Mouse (Mus musculus) forebrain, postnatal 0 days (tissue): ENCODE measurements at regions not wholly inside any gene's neighbourhood (a gene's known extent, or its start where the extent isn't known, plus 50 kb on each side); places are given as distances from the start of the nearest gene placed in this dataset.
A peak's percentile ranks its signal among the peaks of the same experiment; 100 is the strongest.

Experiments
- ATAC-seq: fragments of 200-750 bp; cut with Nextera tagmentation; 2 replicates; pipeline ENCODE4 v1.8.0; 2017; ENCODE audit warnings: mild to moderate bottlenecking, moderate library complexity
- DNase-seq: peaks from one replicate; pipeline ENCODE4 v3.0.0-alpha.2; 2015
- H3K27ac ChIP-seq: fragments of 300-500 bp; sonication (generic); 2 replicates; pipeline ENCODE4 v1.5.1; 2014; ENCODE audit warnings: low read depth, mild to moderate bottlenecking, antibody characterized with exemption, low read length, moderate library complexity, mixed read lengths
- H3K27me3 ChIP-seq: fragments of 300-500 bp; sonication (generic); 2 replicates; pipeline ENCODE4 v1.6.1; 2014; ENCODE audit warnings: mild to moderate bottlenecking, low read length, mixed read lengths; ENCODE audit not compliant: insufficient read depth
- H3K36me3 ChIP-seq: fragments of 300-500 bp; sonication (generic); 2 replicates; pipeline ENCODE4 v1.6.1; 2014; ENCODE audit warnings: mild to moderate bottlenecking, moderate library complexity; ENCODE audit not compliant: insufficient read depth
- H3K4me1 ChIP-seq: fragments of 300-500 bp; sonication (generic); 2 replicates; pipeline ENCODE4 v1.6.1; 2014; ENCODE audit warnings: antibody characterized with exemption; ENCODE audit not compliant: insufficient read depth
- H3K4me2 ChIP-seq: fragments of 300-500 bp; sonication (generic); 2 replicates; pipeline ENCODE4 v1.6.1; 2014; ENCODE audit warnings: low read depth, mild to moderate bottlenecking, moderate library complexity
- H3K4me3 ChIP-seq: fragments of 300-500 bp; sonication (generic); 2 replicates; pipeline ENCODE4 v1.5.1; 2014; ENCODE audit warnings: low read depth, low read length, mixed read lengths
- H3K9ac ChIP-seq: fragments of 300-500 bp; sonication (generic); 2 replicates; pipeline ENCODE4 v1.6.1; 2014; ENCODE audit warnings: mild to moderate bottlenecking
- H3K9me3 ChIP-seq: fragments of 300-500 bp; sonication (generic); 2 replicates; pipeline ENCODE4 v1.6.1; 2016; ENCODE audit warnings: low read length
- CTCF ChIP-seq: sonication (generic); IDR thresholded peaks from 2 replicates; pipeline ENCODE4 v1.5.1; 2016; ENCODE audit warnings: antibody characterized with exemption, control low read depth, low read depth
- WGBS: fragments of 180-500 bp; shearing (Covaris S2); extraction: QIAGEN DNeasy Blood & Tissue Kit; methylation state at CpG from one replicate; pipeline ENCODE4 v1.1.7; 2014; 5-methylcytosine and 5-hydroxymethylcytosine counted together

DNA sequence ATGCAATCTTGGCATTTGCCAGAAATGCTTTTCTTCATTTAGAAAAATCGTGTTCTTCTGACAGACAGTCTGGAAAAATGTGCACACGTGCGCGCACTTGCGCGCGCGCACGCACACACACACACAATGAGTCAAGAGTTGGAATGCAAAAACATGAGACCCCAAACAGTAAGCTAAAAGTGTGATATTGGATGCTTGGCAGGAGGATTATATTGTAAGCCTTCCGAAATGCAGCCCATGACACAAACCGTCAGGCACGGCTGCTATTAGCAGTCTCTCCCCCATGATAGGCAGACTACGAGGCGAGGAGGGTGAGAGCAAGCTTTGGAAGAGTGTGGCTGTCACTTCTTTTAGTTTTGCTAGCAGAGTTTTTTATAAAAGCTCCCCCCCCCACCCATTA is 282.1 kb upstream of the Tbc1d5 start:
- no peaks in the 10 kb centered on the region for H3K36me3 ChIP-seq
- H3K27me3 ChIP-seq, result no peaks in the 10 kb centered on the region
- peak overlapping the region; percentile 43 for H3K4me3 ChIP-seq
- DNase-seq, result peak; percentile 67
- peaks cover 8% of the 10 kb centered on the region; the same call in 1 of the 2 replicates for H3K4me1 ChIP-seq
- H3K9ac ChIP-seq, result peak overlapping the region; percentile 37
- no peaks in the 10 kb centered on the region for H3K9me3 ChIP-seq
- no peak for TF ChIP-seq CTCF
- no peak overlapping the region for H3K27ac ChIP-seq
- H3K4me2 ChIP-seq, result peak overlapping the region; percentile 60
- peak; percentile 65 for ATAC-seq
- 13% methylated on average over 14 of the region's 14 CpGs for WGBS

DNA sequence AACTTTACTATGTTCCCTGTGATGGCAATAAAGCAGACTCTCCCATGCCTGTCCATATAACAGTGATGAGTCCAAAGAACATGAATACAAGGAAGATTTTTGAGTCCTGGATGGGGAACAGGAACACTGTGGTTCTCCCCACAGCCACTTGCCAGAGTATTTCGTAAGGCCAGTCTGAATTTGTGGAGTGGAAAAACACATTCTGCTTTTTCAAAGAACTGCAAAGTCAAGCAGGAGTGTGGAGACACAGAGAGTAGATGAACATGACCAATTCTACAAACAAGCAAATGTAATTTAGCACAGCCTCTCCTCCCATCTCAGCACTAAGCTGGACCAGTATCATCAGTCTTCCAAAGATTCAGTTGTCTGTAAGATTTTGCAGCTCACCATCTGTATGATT is 280.0 kb upstream of the Tbc1d5 start:
- no peak overlapping the region for H3K27ac ChIP-seq
- H3K27me3 ChIP-seq, result no peaks in the 10 kb centered on the region
- ATAC-seq (no peak), DNase-seq (no peak)
- H3K4me3 ChIP-seq, result no peak overlapping the region
- H3K9ac ChIP-seq, result no peak overlapping the region
- H3K36me3 ChIP-seq, result no peaks in the 10 kb centered on the region
- H3K9me3 ChIP-seq, result no peaks in the 10 kb centered on the region
- no peak overlapping the region for H3K4me2 ChIP-seq
- WGBS, result 94% methylated on average over 1 of the region's 1 CpGs
- peaks cover 8% of the 10 kb centered on the region; the same call in 1 of the 2 replicates for H3K4me1 ChIP-seq
- no peak for TF ChIP-seq CTCF

DNA sequence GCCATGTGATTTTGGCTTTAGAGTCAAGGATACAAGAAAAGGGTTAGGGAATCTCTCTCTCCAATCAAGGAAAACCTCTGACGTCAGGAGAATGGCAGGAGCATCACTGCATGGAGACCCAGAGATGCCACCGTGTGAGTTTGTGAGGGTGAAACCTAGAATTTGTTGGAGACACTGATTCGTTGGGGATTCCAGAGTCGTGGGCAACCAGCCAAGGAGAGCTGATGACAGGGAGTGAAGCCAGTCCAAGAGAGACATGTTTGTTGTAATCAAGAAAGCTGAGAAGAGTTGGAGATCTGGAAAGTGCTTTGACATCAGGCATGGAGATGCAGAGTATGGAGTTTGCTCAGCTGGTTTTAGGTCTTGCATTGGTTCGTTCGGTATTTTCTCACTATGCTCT is 236.6 kb upstream of the Tbc1d5 start:
- H3K27me3 ChIP-seq, result no peaks in the 10 kb centered on the region
- H3K9ac ChIP-seq, result no peak overlapping the region
- H3K36me3 ChIP-seq, result no peaks in the 10 kb centered on the region
- no peaks in the 10 kb centered on the region for H3K4me1 ChIP-seq
- ATAC-seq (no peak), DNase-seq (no peak)
- H3K4me3 ChIP-seq, result no peak overlapping the region
- H3K9me3 ChIP-seq, result no peaks in the 10 kb centered on the region
- 84% methylated on average over 6 of the region's 6 CpGs for WGBS
- no peak overlapping the region for H3K27ac ChIP-seq
- TF ChIP-seq CTCF, result no peak
- no peak overlapping the region for H3K4me2 ChIP-seq

DNA sequence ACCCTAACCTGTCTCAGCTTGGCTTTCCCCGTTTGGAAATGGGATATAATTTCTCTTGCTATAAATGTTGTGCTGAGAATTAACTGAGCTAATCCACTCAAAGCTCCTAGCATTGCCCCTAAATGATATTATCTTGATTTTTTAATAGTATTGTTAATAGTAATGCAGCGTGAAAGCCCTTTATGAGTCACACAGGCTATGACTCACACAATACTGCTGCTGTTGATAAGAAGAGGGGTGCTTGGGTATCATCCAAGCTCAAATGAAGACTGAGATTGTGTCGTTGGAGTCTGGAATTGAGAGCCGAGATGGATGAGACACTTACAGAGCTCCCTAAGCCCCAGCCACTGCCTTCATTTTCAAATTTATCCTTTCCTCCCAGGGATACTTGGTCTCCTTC is 235.2 kb upstream of the Tbc1d5 start:
- no peak for ATAC-seq
- no peak overlapping the region for H3K9ac ChIP-seq
- 80% methylated on average over 4 of the region's 4 CpGs for WGBS

DNA sequence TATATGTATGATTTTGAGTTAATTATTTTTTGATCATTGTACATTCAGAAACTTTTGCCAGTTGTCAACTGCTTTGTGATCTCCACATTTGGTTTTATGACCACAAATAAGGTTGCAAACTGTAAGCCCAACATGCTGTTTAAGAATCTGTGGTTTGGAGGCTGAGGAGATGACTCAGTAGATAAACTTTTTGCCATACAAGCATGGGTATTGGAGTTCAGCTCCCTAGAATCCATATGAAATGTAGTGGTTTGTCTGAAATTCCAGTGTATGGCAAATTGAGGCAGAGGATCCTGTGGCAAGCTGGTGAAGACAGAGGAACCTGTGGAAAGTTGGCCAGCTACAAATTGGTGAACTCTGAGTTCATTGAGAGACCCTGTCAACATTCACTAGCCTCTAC is 234.6 kb upstream of the Tbc1d5 start:
- no peak overlapping the region for H3K4me3 ChIP-seq
- H3K27me3 ChIP-seq, result no peaks in the 10 kb centered on the region
- no peaks in the 10 kb centered on the region for H3K9me3 ChIP-seq
- H3K36me3 ChIP-seq, result no peaks in the 10 kb centered on the region
- no peak for ATAC-seq
- H3K9ac ChIP-seq, result no peak overlapping the region
- no peaks in the 10 kb centered on the region for H3K4me1 ChIP-seq
- H3K4me2 ChIP-seq, result no peak overlapping the region
- DNase-seq, result no peak
- H3K27ac ChIP-seq, result no peak overlapping the region
- TF ChIP-seq CTCF, result no peak

More for the DNA sequence above, 235.2 kb upstream of the Tbc1d5 start:
- H3K27ac ChIP-seq, result no peak overlapping the region
- H3K27me3 ChIP-seq, result no peaks in the 10 kb centered on the region
- no peak for DNase-seq
- TF ChIP-seq CTCF, result no peak
- no peak overlapping the region for H3K4me3 ChIP-seq
- H3K36me3 ChIP-seq, result no peaks in the 10 kb centered on the region
- no peaks in the 10 kb centered on the region for H3K9me3 ChIP-seq
- no peak overlapping the region for H3K4me2 ChIP-seq
- H3K4me1 ChIP-seq, result no peaks in the 10 kb centered on the region

DNA sequence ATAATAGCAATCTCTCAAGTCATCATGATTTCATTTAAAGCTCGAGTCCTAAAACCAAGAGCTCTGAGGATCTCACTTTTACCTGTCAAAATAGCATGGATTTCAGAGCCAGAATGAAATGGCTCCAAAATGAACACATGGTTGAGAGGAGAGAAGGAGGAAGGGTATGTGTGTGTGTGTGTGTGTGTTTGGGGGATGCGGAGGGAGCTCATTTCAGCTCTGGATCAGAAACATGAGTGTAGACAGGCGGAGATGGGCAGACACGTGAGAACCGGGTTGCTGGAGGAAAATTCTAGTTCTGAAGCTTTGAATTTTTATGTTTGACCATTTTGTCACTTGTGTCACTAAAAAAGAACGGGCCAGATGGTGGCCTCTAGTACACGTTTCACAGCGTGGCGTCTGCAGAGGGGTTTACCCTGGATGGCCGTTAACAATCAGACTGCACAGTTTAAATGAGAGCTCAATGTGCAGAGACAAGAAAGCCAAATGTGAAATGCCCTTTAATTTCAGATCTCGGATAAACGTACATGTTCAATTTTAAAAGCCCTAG is 232.5 kb upstream of the Tbc1d5 start:
- TF ChIP-seq CTCF, result no peak
- Histone ChIP-seq H3K27ac (no peak overlapping the region), H3K4me3 (no peak overlapping the region), H3K27me3 (no peaks in the 10 kb centered on the region), H3K4me1 (no peaks in the 10 kb centered on the region), H3K9ac (no peak overlapping the region), H3K36me3 (no peaks in the 10 kb centered on the region), H3K9me3 (no peaks in the 10 kb centered on the region), H3K4me2 (no peak overlapping the region)
- peak; percentile 43 for DNase-seq
- WGBS, result 69% methylated on average over 12 of the region's 12 CpGs
- peak; percentile 73 for ATAC-seq

DNA sequence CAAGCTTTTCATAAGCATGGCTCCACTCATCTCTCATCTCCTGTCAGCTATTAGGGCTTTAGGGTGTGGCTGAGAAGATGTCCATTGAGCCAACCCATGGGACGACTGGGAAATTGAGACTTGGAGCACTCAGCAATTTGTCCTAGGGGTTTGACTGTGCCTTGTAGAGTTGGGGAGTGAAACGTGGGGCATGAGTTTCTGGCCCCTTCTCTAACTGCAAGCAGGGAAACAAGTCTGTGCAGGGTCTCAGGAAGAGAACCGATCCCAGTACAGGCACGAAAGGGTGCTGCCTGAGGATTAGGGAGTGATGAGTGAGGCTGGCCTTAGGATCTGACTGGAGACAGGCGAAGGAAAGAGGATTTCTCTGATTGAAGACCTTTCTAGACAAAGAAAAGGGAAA is 229.7 kb upstream of the Tbc1d5 start:
- WGBS, result 59% methylated on average over 5 of the region's 5 CpGs
- TF ChIP-seq CTCF, result no peak
- no peak overlapping the region for H3K4me2 ChIP-seq

More for the DNA sequence above, 229.7 kb upstream of the Tbc1d5 start:
- Histone ChIP-seq H3K27me3 (no peaks in the 10 kb centered on the region), H3K36me3 (no peaks in the 10 kb centered on the region), H3K27ac (no peak overlapping the region), H3K9me3 (no peaks in the 10 kb centered on the region), H3K4me1 (no peaks in the 10 kb centered on the region), H3K4me3 (no peak overlapping the region), H3K9ac (no peak overlapping the region)
- DNase-seq (no peak), ATAC-seq (no peak)
